Mouse (Mus musculus): ENCODE data around the gene I0C0044D17Rik. TPM values are rescaled to one million over a fixed set of nuclear protein-coding genes. Genes with fewer than 3 reads are reported as not detected.

The I0C0044D17Rik gene
- polyA plus RNA-seq, 1 experiment from 2014 or later, result not detected

DNA sequence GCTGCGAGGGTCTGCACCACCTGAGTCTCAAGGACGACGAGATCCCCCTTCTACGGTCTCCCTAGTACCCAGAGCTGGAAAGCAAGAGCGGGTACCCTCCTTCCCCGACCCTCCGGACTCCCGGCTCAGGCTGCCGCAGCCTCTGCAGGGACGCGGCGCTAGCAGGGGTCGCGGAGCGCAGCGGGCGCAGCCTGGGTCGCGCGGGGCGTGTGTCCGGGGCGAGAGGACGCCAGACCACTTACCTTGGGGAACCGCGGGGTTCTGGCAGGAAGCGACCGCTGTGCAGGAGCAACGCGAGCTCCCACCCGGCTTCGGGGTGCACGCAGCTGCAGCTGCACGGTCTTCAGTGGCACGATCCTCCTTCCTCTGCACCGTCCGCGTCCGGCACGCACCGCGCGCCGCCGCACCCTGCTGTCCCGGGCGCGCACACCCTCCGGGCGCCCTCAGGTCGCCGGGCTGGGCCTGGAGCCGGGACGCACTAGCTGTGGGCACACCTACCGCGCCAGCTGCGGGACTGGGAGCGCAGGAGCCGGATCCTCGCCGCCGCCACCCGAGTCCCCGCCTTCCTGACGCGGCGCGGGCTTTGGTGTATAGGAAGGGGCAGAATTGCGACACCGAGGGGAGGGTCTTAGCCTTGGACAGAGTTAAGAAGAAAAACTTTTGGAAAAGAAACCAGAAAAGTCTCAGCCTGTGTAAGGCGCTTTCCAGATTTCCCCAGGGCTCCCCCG lies 6.3 kb downstream of the I0C0044D17Rik start, which contains the start of gene Kank4:
TSS of gene Kank4 (minus strand) at position 354 of the 728 bp plus-strand sequence.
- DNase-seq (ENCODE audit: low spot score) (peak; percentile 82), ATAC-seq (replicated peaks; ENCODE audit: low FRiP score, low TSS enrichment, low read depth) (peak; percentile 81)
- Histone ChIP-seq H3K9me3 (ENCODE audit: control insufficient read depth, low read length) (no peaks in the 10 kb centered on the region), H3K4me3 (ENCODE audit: low read depth, low read length) (peak within 1 kb of the TSS; percentile 57), H3K27me3 (replicated peaks; ENCODE audit: control insufficient read depth, insufficient read depth, low read length) (0 out of 2 replicates have a peak, but pooled peaks cover 5% of the 10 kb centered on the region), H3K27ac (ENCODE audit: low read depth) (no peak within 1 kb of the TSS), H3K4me2 (ENCODE audit: low read length) (peak within 1 kb of the TSS; percentile 81), H3K9ac (ENCODE audit: low read length) (peak within 1 kb of the TSS; percentile 57), H3K36me3 (ENCODE audit: control insufficient read depth, insufficient read depth, low read length) (no peaks in the 10 kb centered on the region), H3K4me1 (replicated peaks; ENCODE audit: control insufficient read depth, insufficient read depth, low read length) (peaks cover 18% of the 10 kb centered on the region)
- WGBS, result under 1% methylated on average over 58 of the region's 72 CpGs

DNA sequence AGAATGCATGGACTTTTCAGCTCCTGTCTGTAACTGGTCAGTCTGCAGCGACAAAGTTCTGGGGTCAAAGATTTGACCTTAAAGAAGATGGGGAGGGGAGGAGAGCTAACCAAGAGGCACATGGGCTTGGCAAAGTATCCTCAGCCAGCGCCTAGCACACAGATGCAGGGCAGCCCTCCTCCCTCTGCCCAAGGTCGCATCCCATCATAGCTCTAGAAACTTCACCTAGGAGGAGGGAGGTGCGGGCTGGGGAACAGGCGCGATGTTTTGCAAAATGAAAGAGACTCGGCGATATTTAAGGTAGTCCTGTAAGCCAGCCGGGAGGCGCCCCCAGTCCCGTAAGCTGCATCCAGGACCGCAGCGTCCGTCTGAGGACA lies 6.8 kb downstream of the I0C0044D17Rik start:
- peak overlapping the region; percentile 81 for H3K4me2 ChIP-seq (ENCODE audit: low read length)
- H3K9ac ChIP-seq (ENCODE audit: low read length), result peak overlapping the region; percentile 57
- 3% methylated on average over 14 of the region's 14 CpGs for WGBS
- 0 out of 2 replicates have a peak, but pooled peaks cover 5% of the 10 kb centered on the region for H3K27me3 ChIP-seq (replicated peaks; ENCODE audit: control insufficient read depth, insufficient read depth, low read length)
- H3K36me3 ChIP-seq (ENCODE audit: control insufficient read depth, insufficient read depth, low read length), result no peaks in the 10 kb centered on the region
- peaks cover 18% of the 10 kb centered on the region for H3K4me1 ChIP-seq (replicated peaks; ENCODE audit: control insufficient read depth, insufficient read depth, low read length)
- H3K27ac ChIP-seq (ENCODE audit: low read depth), result no peak overlapping the region
- no peaks in the 10 kb centered on the region for H3K9me3 ChIP-seq (ENCODE audit: control insufficient read depth, low read length)
- H3K4me3 ChIP-seq (ENCODE audit: low read depth, low read length), result peak overlapping the region; percentile 57
- DNase-seq (ENCODE audit: low spot score), result no peak
- no peak for ATAC-seq (replicated peaks; ENCODE audit: low FRiP score, low TSS enrichment, low read depth)

DNA sequence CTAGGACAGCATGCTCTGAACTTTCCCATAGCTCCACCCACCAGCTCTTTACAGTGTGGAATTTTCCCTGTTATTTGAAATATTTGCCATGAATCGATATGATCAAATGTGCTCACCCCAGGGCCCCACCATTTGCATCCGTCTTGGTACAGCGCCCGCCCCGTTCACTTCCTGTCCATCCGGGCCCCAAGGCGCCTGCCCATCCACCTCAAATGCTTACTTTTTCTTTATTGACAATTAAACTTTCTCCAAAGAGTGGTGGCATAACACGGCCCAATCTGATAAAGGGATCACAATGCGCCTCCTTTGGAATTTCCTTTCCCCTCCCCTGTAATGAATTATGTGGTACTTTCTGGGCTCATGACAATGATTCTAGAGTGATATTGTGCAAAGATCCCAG lies 17.3 kb downstream of the I0C0044D17Rik start:
- H3K4me1 ChIP-seq (replicated peaks; ENCODE audit: control insufficient read depth, insufficient read depth, low read length), result peaks cover 8% of the 10 kb centered on the region; the same call in 1 of the 2 replicates
- no peaks in the 10 kb centered on the region for H3K9me3 ChIP-seq (ENCODE audit: control insufficient read depth, low read length)
- no peak for ATAC-seq (replicated peaks; ENCODE audit: low FRiP score, low TSS enrichment, low read depth)
- H3K27me3 ChIP-seq (replicated peaks; ENCODE audit: control insufficient read depth, insufficient read depth, low read length), result no peaks in the 10 kb centered on the region
- no peak for DNase-seq (ENCODE audit: low spot score)
- WGBS, result 75% methylated on average over 9 of the region's 9 CpGs
- no peak overlapping the region for H3K4me2 ChIP-seq (ENCODE audit: low read length)
- no peaks in the 10 kb centered on the region for H3K36me3 ChIP-seq (ENCODE audit: control insufficient read depth, insufficient read depth, low read length)
- H3K9ac ChIP-seq (ENCODE audit: low read length), result no peak overlapping the region
- H3K4me3 ChIP-seq (ENCODE audit: low read depth, low read length), result no peak overlapping the region
- no peak overlapping the region for H3K27ac ChIP-seq (ENCODE audit: low read depth)

DNA sequence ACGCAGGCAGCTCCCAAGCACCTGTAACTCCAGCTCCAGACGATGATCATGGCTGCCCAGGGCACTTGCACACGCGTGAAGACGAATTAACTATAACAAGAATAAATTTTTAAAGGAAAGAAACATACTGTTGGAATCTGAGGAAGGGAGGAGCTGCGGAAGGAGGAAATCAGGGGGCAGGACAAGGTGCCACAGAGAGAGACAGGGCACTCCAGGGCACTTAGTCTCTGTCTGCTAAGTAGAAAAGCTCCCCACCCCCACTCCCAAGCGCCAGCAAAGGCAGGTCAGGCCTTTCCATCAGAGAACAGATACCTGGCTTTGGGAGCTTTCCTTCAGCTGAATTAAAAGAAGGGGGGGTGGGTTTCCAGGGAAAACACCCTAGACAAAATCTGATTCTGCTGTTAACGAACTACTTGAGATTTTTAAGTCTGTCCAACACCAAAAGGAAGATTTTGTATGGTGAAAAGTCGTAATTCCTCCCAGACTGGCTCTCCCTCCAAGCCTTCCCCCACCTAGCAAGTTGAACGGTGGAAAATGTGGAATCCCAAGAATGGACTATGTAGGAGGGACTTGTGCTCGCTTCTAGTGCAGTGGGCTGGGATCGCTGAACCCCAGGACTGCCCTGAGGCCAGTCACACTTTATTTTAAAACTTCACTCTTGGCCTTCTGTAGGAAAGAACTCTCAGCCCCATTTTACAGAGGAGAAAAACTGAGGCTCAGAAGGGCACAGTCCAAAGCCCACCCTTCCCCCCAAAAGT lies 18.2 kb downstream of the I0C0044D17Rik start:
- H3K4me3 ChIP-seq (ENCODE audit: low read depth, low read length), result no peak overlapping the region
- H3K36me3 ChIP-seq (ENCODE audit: control insufficient read depth, insufficient read depth, low read length), result no peaks in the 10 kb centered on the region
- peaks cover 8% of the 10 kb centered on the region; the same call in 1 of the 2 replicates for H3K4me1 ChIP-seq (replicated peaks; ENCODE audit: control insufficient read depth, insufficient read depth, low read length)
- no peaks in the 10 kb centered on the region for H3K27me3 ChIP-seq (replicated peaks; ENCODE audit: control insufficient read depth, insufficient read depth, low read length)
- WGBS, result 58% methylated on average over 12 of the region's 12 CpGs
- no peak for DNase-seq (ENCODE audit: low spot score)
- H3K4me2 ChIP-seq (ENCODE audit: low read length), result no peak overlapping the region
- no peaks in the 10 kb centered on the region for H3K9me3 ChIP-seq (ENCODE audit: control insufficient read depth, low read length)
- H3K27ac ChIP-seq (ENCODE audit: low read depth), result no peak overlapping the region
- no peak for ATAC-seq (replicated peaks; ENCODE audit: low FRiP score, low TSS enrichment, low read depth)
- H3K9ac ChIP-seq (ENCODE audit: low read length), result no peak overlapping the region

DNA sequence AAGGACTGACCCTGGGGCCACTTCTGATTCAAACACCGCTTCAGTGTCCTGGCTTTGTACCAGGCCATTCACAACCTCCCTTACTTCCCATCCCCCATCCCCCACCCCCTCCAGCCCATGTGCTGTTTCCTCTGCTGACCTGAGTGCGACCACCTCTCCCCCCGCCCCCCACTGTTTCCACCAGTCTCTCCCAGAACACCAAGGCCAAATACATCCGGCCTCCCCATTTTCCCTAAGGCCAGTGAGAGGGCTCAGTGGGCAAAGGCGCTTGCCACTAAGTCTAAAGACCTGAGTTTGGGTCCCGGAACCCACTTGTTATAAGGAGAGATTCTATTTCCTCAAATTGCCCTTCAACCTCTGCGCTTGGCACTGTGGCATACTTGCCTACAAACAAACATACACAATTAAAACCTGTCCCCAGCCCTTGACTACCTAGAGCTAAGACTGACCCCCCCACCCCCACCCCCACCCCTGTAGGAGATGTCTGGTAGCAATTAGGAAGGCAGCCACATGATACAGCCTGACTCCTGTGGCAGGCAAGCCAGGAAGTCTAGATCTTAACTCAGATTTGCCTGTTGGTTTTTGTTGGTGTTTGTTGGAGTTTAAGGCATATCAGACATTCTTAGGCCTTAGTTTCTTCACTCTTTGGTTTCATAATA lies 19.0 kb downstream of the I0C0044D17Rik start:
- H3K27ac ChIP-seq (ENCODE audit: low read depth), result no peak overlapping the region
- ATAC-seq (replicated peaks; ENCODE audit: low FRiP score, low TSS enrichment, low read depth) (no peak), DNase-seq (ENCODE audit: low spot score) (no peak)
- no peak overlapping the region for H3K4me2 ChIP-seq (ENCODE audit: low read length)
- no peak overlapping the region for H3K4me3 ChIP-seq (ENCODE audit: low read depth, low read length)
- H3K9ac ChIP-seq (ENCODE audit: low read length), result no peak overlapping the region
- no peaks in the 10 kb centered on the region for H3K9me3 ChIP-seq (ENCODE audit: control insufficient read depth, low read length)
- peaks cover 8% of the 10 kb centered on the region; the same call in 1 of the 2 replicates for H3K4me1 ChIP-seq (replicated peaks; ENCODE audit: control insufficient read depth, insufficient read depth, low read length)
- no peaks in the 10 kb centered on the region for H3K36me3 ChIP-seq (ENCODE audit: control insufficient read depth, insufficient read depth, low read length)
- WGBS, result 80% methylated on average over 7 of the region's 7 CpGs
- H3K27me3 ChIP-seq (replicated peaks; ENCODE audit: control insufficient read depth, insufficient read depth, low read length), result no peaks in the 10 kb centered on the region

DNA sequence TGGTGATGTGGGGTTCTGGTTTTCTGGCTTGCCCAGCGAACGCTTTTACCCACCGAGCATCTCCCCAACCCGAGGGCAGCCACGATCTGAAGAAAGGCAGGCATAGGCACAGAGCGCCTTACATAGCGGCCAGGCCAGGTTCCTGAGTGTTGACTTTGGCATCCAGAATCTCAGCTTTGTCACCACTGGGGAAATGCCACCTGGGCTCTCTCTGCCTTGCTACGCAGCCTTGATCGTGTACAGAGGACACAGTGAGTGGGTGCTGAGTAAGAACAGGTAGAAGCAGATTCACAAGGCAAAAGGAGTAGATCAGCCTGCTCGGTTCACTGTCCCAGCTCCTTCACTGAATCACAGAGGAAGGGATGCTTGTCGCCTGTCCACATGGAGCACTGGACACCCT lies 21.9 kb downstream of the I0C0044D17Rik start:
- H3K9ac ChIP-seq (ENCODE audit: low read length), result no peak overlapping the region

DNA sequence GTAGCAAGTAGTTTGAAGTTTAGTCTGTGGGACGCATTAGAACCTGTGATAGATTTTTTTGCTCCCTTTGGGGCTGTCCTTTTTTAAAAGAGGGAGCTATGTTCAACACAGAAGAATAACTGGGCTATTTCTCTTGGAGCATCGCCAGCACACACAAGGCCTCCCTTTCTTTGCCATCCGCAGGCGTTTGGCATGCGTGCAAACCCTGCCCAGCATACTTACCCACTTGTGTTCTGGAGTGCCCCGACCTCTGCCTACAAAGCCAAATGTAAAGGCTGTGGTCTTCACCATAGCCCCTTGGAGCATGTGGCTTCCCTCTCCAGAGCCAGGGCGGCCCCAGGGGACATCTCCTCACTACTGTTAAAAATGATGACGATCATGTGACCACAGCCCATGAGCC lies 22.8 kb downstream of the I0C0044D17Rik start:
- DNase-seq (ENCODE audit: low spot score) (no peak), ATAC-seq (replicated peaks; ENCODE audit: low FRiP score, low TSS enrichment, low read depth) (no peak)
- Histone ChIP-seq H3K27ac (ENCODE audit: low read depth) (no peak overlapping the region), H3K36me3 (ENCODE audit: control insufficient read depth, insufficient read depth, low read length) (no peaks in the 10 kb centered on the region), H3K27me3 (replicated peaks; ENCODE audit: control insufficient read depth, insufficient read depth, low read length) (no peaks in the 10 kb centered on the region), H3K9me3 (ENCODE audit: control insufficient read depth, low read length) (no peaks in the 10 kb centered on the region), H3K4me2 (ENCODE audit: low read length) (no peak overlapping the region), H3K9ac (ENCODE audit: low read length) (no peak overlapping the region), H3K4me1 (replicated peaks; ENCODE audit: control insufficient read depth, insufficient read depth, low read length) (peaks cover 19% of the 10 kb centered on the region), H3K4me3 (ENCODE audit: low read depth, low read length) (no peak overlapping the region)
- WGBS, result 87% methylated on average over 8 of the region's 8 CpGs

More for the DNA sequence above, 21.9 kb downstream of the I0C0044D17Rik start:
- no peak for ATAC-seq (replicated peaks; ENCODE audit: low FRiP score, low TSS enrichment, low read depth)
- no peaks in the 10 kb centered on the region for H3K36me3 ChIP-seq (ENCODE audit: control insufficient read depth, insufficient read depth, low read length)
- WGBS, result 90% methylated on average over 11 of the region's 11 CpGs
- no peak for DNase-seq (ENCODE audit: low spot score)
- H3K4me3 ChIP-seq (ENCODE audit: low read depth, low read length), result no peak overlapping the region
- peaks cover 14% of the 10 kb centered on the region; the same call in 1 of the 2 replicates for H3K4me1 ChIP-seq (replicated peaks; ENCODE audit: control insufficient read depth, insufficient read depth, low read length)
- H3K4me2 ChIP-seq (ENCODE audit: low read length), result no peak overlapping the region
- no peaks in the 10 kb centered on the region for H3K27me3 ChIP-seq (replicated peaks; ENCODE audit: control insufficient read depth, insufficient read depth, low read length)
- no peak overlapping the region for H3K27ac ChIP-seq (ENCODE audit: low read depth)
- H3K9me3 ChIP-seq (ENCODE audit: control insufficient read depth, low read length), result no peaks in the 10 kb centered on the region

DNA sequence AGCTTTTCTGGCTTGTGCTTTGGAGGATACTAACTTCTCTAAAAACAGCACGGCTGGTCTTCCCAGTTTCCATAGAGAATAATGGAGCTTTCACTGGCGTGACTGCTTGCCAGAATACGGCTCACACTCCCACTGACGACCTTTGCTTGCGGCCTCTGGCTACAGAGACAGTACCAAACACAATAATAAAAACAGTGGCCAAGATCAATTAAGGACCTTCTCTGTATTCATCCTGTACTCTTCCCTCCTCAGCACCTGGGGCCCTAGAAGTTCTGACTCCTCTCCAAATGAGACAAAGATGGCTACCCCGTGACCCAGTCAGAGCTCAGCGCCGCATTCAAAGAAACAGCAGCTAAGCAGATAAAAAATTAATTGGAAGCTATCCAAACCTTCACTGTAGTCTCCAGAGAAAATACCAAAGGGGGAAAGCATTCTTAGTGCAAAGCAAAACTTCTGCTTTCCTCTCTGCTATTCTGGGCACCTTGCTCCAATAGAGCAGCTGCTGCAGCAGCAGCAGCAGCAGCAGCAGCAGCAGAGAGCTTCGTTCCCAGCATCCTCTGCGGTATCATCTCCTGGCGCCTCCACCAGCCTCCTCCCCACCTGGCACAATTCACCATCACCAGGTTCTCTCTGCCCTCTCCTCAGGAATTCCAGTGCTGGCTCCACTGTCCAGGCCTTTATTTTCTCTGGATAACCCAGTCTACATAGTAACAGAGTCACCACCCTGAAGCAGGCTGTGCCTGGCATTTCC lies 26.9 kb downstream of the I0C0044D17Rik start:
- no peaks in the 10 kb centered on the region for H3K27me3 ChIP-seq (replicated peaks; ENCODE audit: control insufficient read depth, insufficient read depth, low read length)
- H3K36me3 ChIP-seq (ENCODE audit: control insufficient read depth, insufficient read depth, low read length), result no peaks in the 10 kb centered on the region
- peak overlapping the region; percentile 18; the same call in 1 of the 2 replicates for H3K4me2 ChIP-seq (ENCODE audit: low read length)
- no peaks in the 10 kb centered on the region for H3K9me3 ChIP-seq (ENCODE audit: control insufficient read depth, low read length)
- peak overlapping the region; percentile 77 for H3K27ac ChIP-seq (ENCODE audit: low read depth)
- peaks cover 14% of the 10 kb centered on the region for H3K4me1 ChIP-seq (replicated peaks; ENCODE audit: control insufficient read depth, insufficient read depth, low read length)
- H3K9ac ChIP-seq (ENCODE audit: low read length), result no peak overlapping the region
- no peak overlapping the region for H3K4me3 ChIP-seq (ENCODE audit: low read depth, low read length)
- 59% methylated on average over 11 of the region's 11 CpGs for WGBS
- peak; percentile 55 for DNase-seq (ENCODE audit: low spot score)
- ATAC-seq (replicated peaks; ENCODE audit: low FRiP score, low TSS enrichment, low read depth), result 0 out of 2 replicates have a peak, but pooled peaks have one; percentile 27

All from intestine, embryonic 14.5 days (tissue).